Mouse (Mus musculus) Patski (cell line): Measurements from ENCODE around the gene Pagr1a. TPM values are rescaled to one million over a fixed set of nuclear protein-coding genes. Genes with fewer than 3 reads are reported as not detected.

Source experiments
- ATAC-seq: fragments of 100-300 bp; one replicate; pipeline ENCODE4 v1.8.0; 2021
- CTCF ChIA-PET: fragments of 350-600 bp; sonication (Branson Sonifier 250); formaldehyde crosslinking; loops from one replicate; lab custom pipeline; 2022; ENCODE audit warnings: inconsistent platforms; lab: Charles Lee
- POLR2A ChIA-PET: fragments of 350-600 bp; sonication (Branson Sonifier 250); formaldehyde crosslinking; loops from one replicate; lab custom pipeline; 2022; ENCODE audit warnings: antibody characterized with exemption, inconsistent platforms; lab: Charles Lee
- DNase-seq: peaks from one replicate; pipeline ENCODE4 v3.0.0-alpha.2; 2011; ENCODE audit warnings: low read depth, low spot score
- H3K27me3 ChIP-seq: fragments of 371-371 bp; one replicate; pipeline ENCODE4 v1.5.1; 2021
- CTCF ChIP-seq: fragments of 100-300 bp; IDR thresholded peaks from one replicate; pipeline ENCODE4 v1.5.1; 2021
- in situ Hi-C: fragments of 300-500 bp; cut with MboI; formaldehyde crosslinking; loops from 3 replicates; pipeline ENCODE4 v1.11.1; 2018; ENCODE audit warnings: low pct_unique_long_range_greater_than_20kb, mixed read lengths
- polyA plus RNA-seq: library from polyadenylated mRNA; unstranded; gene quantifications from one replicate; pipeline ENCODE4 v1.2.3, GENCODE M21; 2021

Gene Pagr1a
- polyA plus RNA-seq, 1 experiment from 2014 or later, result 17.5 TPM

- in situ Hi-C loops, result no loop called here
- no peak for ATAC-seq
- DNase-seq, result no peak
- POLR2A ChIA-PET, result no interaction called here
- TF ChIP-seq CTCF, result no peak
- CTCF ChIA-PET, result no interaction called here
- H3K27me3 ChIP-seq, result no peaks in the 10 kb centered on the region
These were observed 3.9 kb upstream of the Pagr1a start, which contains the start of the genes Gm42742 and Prrt2 for GRCm38 (mm10) chr7:127020901-127021562. Gene Gm42742 (minus strand): TSS chr7:127021097. Gene Prrt2 (minus strand): TSS chr7:127021211.

- no peak for DNase-seq
- POLR2A ChIA-PET, result no interaction called here
- ATAC-seq, result no peak
- in situ Hi-C loops, result no loop called here
- CTCF ChIA-PET, result no interaction called here
- H3K27me3 ChIP-seq, result no peaks in the 10 kb centered on the region
- no peak for TF ChIP-seq CTCF
These were observed 3.3 kb upstream of the Pagr1a start for GRCm38 (mm10) chr7:127020491-127020890.

GRCm38 (mm10) chr7:127020031-127020430 lies 2.9 kb upstream of the Pagr1a start:
- ATAC-seq (no peak), DNase-seq (no peak)
- ChIA-PET CTCF (no interaction called here), POLR2A (no interaction called here)
- in situ Hi-C loops, result no loop called here
- TF ChIP-seq CTCF, result no peak
- H3K27me3 ChIP-seq, result no peaks in the 10 kb centered on the region

GRCm38 (mm10) chr7:127019306-127019960 lies 2.3 kb upstream of the Pagr1a start:
- CTCF ChIA-PET, result no interaction called here
- in situ Hi-C loops, result no loop called here
- H3K27me3 ChIP-seq, result no peaks in the 10 kb centered on the region
- TF ChIP-seq CTCF, result no peak
- no peak for DNase-seq
- no peak for ATAC-seq
- POLR2A ChIA-PET, result interaction anchor here (0.6 kb wide), 1 partner anchor 1290 kb away, joined by 6 read pairs; no protein-coding TSS in a partner anchor

GRCm38 (mm10) chr7:127018416-127019305 lies 1.5 kb upstream of the Pagr1a start:
- POLR2A ChIA-PET, result interaction anchor here (0.6 to 3.2 kb wide), 2 partner anchors 7 to 1291 kb away, joined by 6 to 31 read pairs; partner anchors contain the start of gene Maz
- ATAC-seq (no peak), DNase-seq (no peak)
- H3K27me3 ChIP-seq, result no peaks in the 10 kb centered on the region
- CTCF ChIA-PET, result interaction anchor here (1.1 to 1.8 kb wide), 2 partner anchors 85 to 94 kb away, joined by 3 to 4 read pairs; no protein-coding TSS in a partner anchor
- in situ Hi-C loops, result no loop called here
- no peak for TF ChIP-seq CTCF

GRCm38 (mm10) chr7:127017950-127018345 lies 796 bp upstream of the Pagr1a start:
- no peak for TF ChIP-seq CTCF
- POLR2A ChIA-PET, result interaction anchor here (0.7 to 3.2 kb wide), 2 partner anchors 8 to 58 kb away, joined by 3 to 31 read pairs; partner anchors contain the start of gene Maz

GRCm38 (mm10) chr7:127016486-127016938 lies 640 bp downstream of the Pagr1a start:
- H3K27me3 ChIP-seq, result no peaks in the 10 kb centered on the region
- ChIA-PET CTCF (interaction anchor here (0.9 to 4.7 kb wide), 5 partner anchors 9 to 262 kb away, joined by 3 to 21 read pairs (median 7); no protein-coding TSS in a partner anchor), POLR2A (interaction anchor here (0.5 to 3.2 kb wide), 7 partner anchors 8 to 454 kb away, joined by 3 to 31 read pairs (median 4); partner anchors contain the start of gene Maz)
- no peak for DNase-seq
- no peak for TF ChIP-seq CTCF
- in situ Hi-C loops, result no loop called here
- ATAC-seq, result peak; percentile 11

More at GRCm38 (mm10) chr7:127017950-127018345, 796 bp upstream of the Pagr1a start:
- no peak for DNase-seq
- CTCF ChIA-PET, result interaction anchor here (1.1 to 1.8 kb wide), 2 partner anchors 86 to 95 kb away, joined by 3 to 4 read pairs; no protein-coding TSS in a partner anchor
- H3K27me3 ChIP-seq, result no peaks in the 10 kb centered on the region
- ATAC-seq, result no peak
- in situ Hi-C loops, result no loop called here

GRCm38 (mm10) chr7:127016481-127016485 lies 869 bp downstream of the Pagr1a start, which contains the start of gene Pagr1b:
Gene Pagr1b (minus strand): TSS chr7:127016484.
- H3K27me3 ChIP-seq, result no peaks in the 10 kb centered on the region
- ChIA-PET POLR2A (interaction anchor here (1.1 to 3.2 kb wide), 4 partner anchors 10 to 91 kb away, joined by 3 to 31 read pairs (median 4); partner anchors contain the start of gene Maz), CTCF (interaction anchor here (0.9 to 4.7 kb wide), 4 partner anchors 9 to 262 kb away, joined by 3 to 21 read pairs (median 10); no protein-coding TSS in a partner anchor)
- no peak for TF ChIP-seq CTCF
- in situ Hi-C loops, result no loop called here
- DNase-seq (no peak), ATAC-seq (no peak)

GRCm38 (mm10) chr7:127016081-127016480 lies 1.1 kb downstream of the Pagr1a start:
- CTCF ChIA-PET, result interaction anchor here (0.9 to 4.7 kb wide), 4 partner anchors 9 to 262 kb away, joined by 3 to 21 read pairs (median 10); no protein-coding TSS in a partner anchor
- ATAC-seq, result peak; percentile 15
- no peak for TF ChIP-seq CTCF

GRCm38 (mm10) chr7:127014993-127015392 lies 2.2 kb downstream of the Pagr1a start:
- CTCF ChIA-PET, result interaction anchor here (1.0 to 4.7 kb wide), 3 partner anchors 9 to 96 kb away, joined by 3 to 21 read pairs (median 3); no protein-coding TSS in a partner anchor
- DNase-seq (no peak), ATAC-seq (no peak)
- POLR2A ChIA-PET, result interaction anchor here (1.3 to 3.2 kb wide), 2 partner anchors 10 to 11 kb away, joined by 5 to 31 read pairs; partner anchors contain the start of gene Maz
- TF ChIP-seq CTCF, result no peak
- in situ Hi-C loops, result no loop called here
- H3K27me3 ChIP-seq, result no peaks in the 10 kb centered on the region

More at GRCm38 (mm10) chr7:127016081-127016480, 1.1 kb downstream of the Pagr1a start:
- no peaks in the 10 kb centered on the region for H3K27me3 ChIP-seq
- in situ Hi-C loops, result no loop called here
- DNase-seq, result no peak
- POLR2A ChIA-PET, result interaction anchor here (1.1 to 3.2 kb wide), 4 partner anchors 10 to 91 kb away, joined by 3 to 31 read pairs (median 4); partner anchors contain the start of gene Maz
